Mouse (Mus musculus) MEL (cell line): ENCODE results near the gene Trpc7. TPM values are rescaled to one million over a fixed set of nuclear protein-coding genes. Genes with fewer than 3 reads are reported as not detected.

Source experiments
- DNase-seq: peaks from one replicate; pipeline ENCODE4 v3.0.0; 2011; ENCODE audit warnings: low read depth, low spot score
- H3K27ac ChIP-seq: 2 replicates; pipeline ENCODE4 v1.5.1; 2012; ENCODE audit warnings: low read depth, mild to moderate bottlenecking, control low read depth, low read length, moderate library complexity; ENCODE audit not compliant: control insufficient read depth
- H3K27me3 ChIP-seq, 2 experiments: fragments of 150-350 bp in 1 of 2; sonication (generic) in 1 of 2; 2 replicates each; pipeline ENCODE4 v1.6.1; 2012; ENCODE audit warnings: low read length in 2 of 2, mild to moderate bottlenecking in 2 of 2, improper control_type of control experiment in 1 of 2, moderate library complexity in 1 of 2; ENCODE audit not compliant: insufficient read depth in 2 of 2, control insufficient read depth in 1 of 2
- H3K36me3 ChIP-seq, 2 experiments: 2 replicates each; pipeline ENCODE4 v1.6.1; 2012 to 2014; ENCODE audit warnings: low read length in 2 of 2, improper control_type of control experiment in 1 of 2, inconsistent platforms in 1 of 2, mild to moderate bottlenecking in 1 of 2; ENCODE audit not compliant: insufficient read depth in 2 of 2, control insufficient read depth in 1 of 2
- H3K4me1 ChIP-seq, 2 experiments: fragments of 150-350 bp in 1 of 2; sonication (generic) in 1 of 2; 2 replicates each; pipeline ENCODE4 v1.6.1; 2012; ENCODE audit warnings: low read length in 2 of 2, improper control_type of control experiment in 1 of 2, mild to moderate bottlenecking in 1 of 2; ENCODE audit not compliant: insufficient read depth in 2 of 2, control insufficient read depth in 1 of 2
- H3K4me3 ChIP-seq, 2 experiments: fragments of 150-350 bp in 1 of 2; sonication (generic) in 1 of 2; 2 replicates each; pipeline ENCODE4 v1.5.1; 2012; ENCODE audit warnings: low read depth in 2 of 2, low read length in 2 of 2, mild to moderate bottlenecking in 2 of 2, moderate library complexity in 2 of 2, control low read depth in 1 of 2, improper control_type of control experiment in 1 of 2; ENCODE audit not compliant: control insufficient read depth in 1 of 2, insufficient read depth in 1 of 2
- H3K79me2 ChIP-seq: 2 replicates; pipeline ENCODE4 v1.6.1; 2012; ENCODE audit warnings: mild to moderate bottlenecking, low read length, moderate library complexity; ENCODE audit not compliant: control insufficient read depth, poor library complexity, insufficient read depth
- H3K9ac ChIP-seq: 2 replicates; pipeline ENCODE4 v1.6.1; 2012; ENCODE audit warnings: low read depth, mild to moderate bottlenecking, control low read depth, low read length, moderate library complexity; ENCODE audit not compliant: control insufficient read depth, poor library complexity, severe bottlenecking
- H3K9me3 ChIP-seq: fragments of 150-350 bp; sonication (generic); replicated peaks from 2 replicates; pipeline ENCODE4 v1.6.1; 2012; ENCODE audit warnings: mild to moderate bottlenecking, low read length, improper control_type of control experiment, moderate library complexity; ENCODE audit not compliant: insufficient read depth
- CHD2 ChIP-seq: IDR thresholded peaks from 2 replicates; pipeline ENCODE4 v1.6.1; 2011; ENCODE audit warnings: low read length, improper control_type of control experiment
- CTCF ChIP-seq, 3 experiments: IDR thresholded peaks in 2 of 3; conservative IDR thresholded peaks in 1 of 3; 2 replicates each; pipeline ENCODE4 v1.5.1; 2011 to 2012; ENCODE audit warnings: low read length in 3 of 3, low read depth in 2 of 3, mild to moderate bottlenecking in 2 of 3, improper control_type of control experiment in 1 of 3, inconsistent platforms in 1 of 3, mixed read lengths in 1 of 3, moderate library complexity in 1 of 3; ENCODE audit not compliant: control insufficient read depth in 1 of 3, insufficient read depth in 1 of 3, poor library complexity in 1 of 3, severe bottlenecking in 1 of 3
- HCFC1 ChIP-seq: IDR thresholded peaks from 2 replicates; pipeline ENCODE4 v1.6.1; 2012; ENCODE audit warnings: low read depth, mild to moderate bottlenecking, inconsistent platforms, low read length, improper control_type of control experiment, moderate library complexity
- MAFK ChIP-seq: IDR thresholded peaks from 2 replicates; pipeline ENCODE4 v1.6.1; 2011; ENCODE audit warnings: low read depth, mild to moderate bottlenecking, low read length, improper control_type of control experiment, borderline replicate concordance
- MAX ChIP-seq: IDR thresholded peaks from 2 replicates; pipeline ENCODE4 v1.6.1; 2011; ENCODE audit warnings: low read length, improper control_type of control experiment
- MYC ChIP-seq: IDR thresholded peaks from 2 replicates; pipeline ENCODE4 v1.6.1; 2011; ENCODE audit warnings: low read depth, mild to moderate bottlenecking, low read length, improper control_type of control experiment, moderate library complexity
- NELFE ChIP-seq: IDR thresholded peaks from 2 replicates; pipeline ENCODE4 v1.6.1; 2011; ENCODE audit warnings: low read depth, low read length, improper control_type of control experiment
- POLR2A ChIP-seq, 2 experiments: IDR thresholded peaks; 2 replicates each; pipeline ENCODE4 v1.6.1; 2011 to 2012; ENCODE audit warnings: low read length in 2 of 2, mild to moderate bottlenecking in 2 of 2, control low read depth in 1 of 2, improper control_type of control experiment in 1 of 2, low read depth in 1 of 2, moderate library complexity in 1 of 2; ENCODE audit not compliant: control insufficient read depth in 1 of 2, insufficient read depth in 1 of 2, poor library complexity in 1 of 2
- POLR2AphosphoS2 ChIP-seq: IDR thresholded peaks from 2 replicates; pipeline ENCODE4 v1.6.1; 2011; ENCODE audit warnings: low read length, improper control_type of control experiment
- RAD21 ChIP-seq: IDR thresholded peaks from 2 replicates; pipeline ENCODE4 v1.6.1; 2011; ENCODE audit warnings: mild to moderate bottlenecking, low read depth, low read length, improper control_type of control experiment
- TBP ChIP-seq: IDR thresholded peaks from 2 replicates; pipeline ENCODE4 v1.8.0; 2011; ENCODE audit warnings: low read depth, low read length, improper control_type of control experiment
- TCF12 ChIP-seq: IDR thresholded peaks from 2 replicates; pipeline ENCODE4 v1.6.1; 2014; ENCODE audit warnings: low read depth, mild to moderate bottlenecking, inconsistent platforms, low read length, improper control_type of control experiment, moderate library complexity
- ZC3H11A ChIP-seq: IDR thresholded peaks from 2 replicates; pipeline ENCODE4 v1.6.1; 2012; ENCODE audit warnings: low read depth, mild to moderate bottlenecking, inconsistent platforms, low read length, improper control_type of control experiment
- ZKSCAN1 ChIP-seq: IDR thresholded peaks from 2 replicates; pipeline ENCODE4 v1.6.1; 2012; ENCODE audit warnings: low read depth, mild to moderate bottlenecking, inconsistent platforms, low read length, improper control_type of control experiment, moderate library complexity
- ZNF384 ChIP-seq: IDR thresholded peaks from 2 replicates; pipeline ENCODE4 v1.6.1; 2012; ENCODE audit warnings: low read depth, mild to moderate bottlenecking, inconsistent platforms, low read length, improper control_type of control experiment
- polyA plus RNA-seq, 2 experiments: library from polyadenylated mRNA; stranded (reverse) in 1 of 2; unstranded in 1 of 2; fragments of >175 nt in 1 of 2; fragments of >200 nt in 1 of 2; gene quantifications; 2 replicates each; pipeline versions ENCODE4 v1.2.1 to v1.2.4; 2012; ENCODE audit warnings: low replicate concordance in 2 of 2, low read depth in 1 of 2; ENCODE audit not compliant: insufficient read length in 2 of 2, insufficient read depth in 1 of 2, missing spikeins in 1 of 2
- total RNA-seq: library from RNA; depleted of rRNA; stranded (reverse); fragments of 300-350 nt; gene quantifications from 2 replicates; pipeline ENCODE4 v1.2.3, GENCODE M21; 2012

Trpc7 gene
- total and polyA plus RNA-seq, 3 experiments = not detected

GRCm38 (mm10) chr13:56806776-56807490 lies 88.9 kb downstream of the Trpc7 start:
- no peak overlapping the region for H3K4me3 ChIP-seq
- no peaks in the 10 kb centered on the region for H3K4me1 ChIP-seq
- DNase-seq = peak; percentile 3
- H3K79me2 ChIP-seq = no peaks in the 10 kb centered on the region
- TF ChIP-seq MYC (no peak), RAD21 (peak; percentile 18), CTCF (IDR thresholded peaks at IDR 0.05 in 2 of 3, conservative IDR thresholded peaks at IDR 0.05 in 1 of 3; ENCODE audit: control insufficient read depth in 1 of 3, insufficient read depth in 1 of 3, low read depth in 2 of 3, low read length in 3 of 3, poor library complexity in 1 of 3, severe bottlenecking in 1 of 3) (peak; percentile 21 to 63 (median 35); a peak in 4 of 6 replicates), HCFC1 (no peak), POLR2A (IDR thresholded peaks at IDR 0.05; ENCODE audit: control insufficient read depth in 1 of 2, insufficient read depth in 1 of 2, low read depth in 1 of 2, low read length in 2 of 2, poor library complexity in 1 of 2) (no peak), ZKSCAN1 (no peak), CHD2 (no peak), TBP (no peak), POLR2AphosphoS2 (no peak)
- TF ChIP-seq, all 39 proteins: peak for 2
- no peaks in the 10 kb centered on the region for H3K27me3 ChIP-seq
- H3K9ac ChIP-seq = no peak overlapping the region
- H3K27ac ChIP-seq = no peak overlapping the region
- H3K36me3 ChIP-seq = no peaks in the 10 kb centered on the region
- no peaks in the 10 kb centered on the region for H3K9me3 ChIP-seq

- Histone ChIP-seq H3K4me3 (no peak overlapping the region), H3K4me1 (no peaks in the 10 kb centered on the region), H3K27me3 (no peaks in the 10 kb centered on the region), H3K27ac (no peak overlapping the region), H3K9ac (no peak overlapping the region), H3K36me3 (no peaks in the 10 kb centered on the region), H3K79me2 (no peaks in the 10 kb centered on the region), H3K9me3 (no peaks in the 10 kb centered on the region)
- TF ChIP-seq MAX = no peak
- TF ChIP-seq ZNF384 = no peak
- TF ChIP-seq NELFE = no peak
- no peak for TF ChIP-seq ZC3H11A
- no peak for TF ChIP-seq MAFK
- no peak for DNase-seq
Observed at GRCm38 (mm10) chr13:56805131-56805530, 90.7 kb downstream of the Trpc7 start.

- Histone ChIP-seq H3K27me3 (no peaks in the 10 kb centered on the region), H3K4me1 (no peaks in the 10 kb centered on the region), H3K27ac (no peak overlapping the region), H3K79me2 (no peaks in the 10 kb centered on the region), H3K9ac (no peak overlapping the region)
- no peak for DNase-seq
- TF ChIP-seq TCF12 = no peak
- TF ChIP-seq, all 39 proteins: peak for 0
- H3K4me3 ChIP-seq = no peak overlapping the region
- no peaks in the 10 kb centered on the region for H3K36me3 ChIP-seq
- H3K9me3 ChIP-seq = no peaks in the 10 kb centered on the region
Observed at GRCm38 (mm10) chr13:56797459-56797858, 98.3 kb downstream of the Trpc7 start.
